In the genomic region with DNA sequence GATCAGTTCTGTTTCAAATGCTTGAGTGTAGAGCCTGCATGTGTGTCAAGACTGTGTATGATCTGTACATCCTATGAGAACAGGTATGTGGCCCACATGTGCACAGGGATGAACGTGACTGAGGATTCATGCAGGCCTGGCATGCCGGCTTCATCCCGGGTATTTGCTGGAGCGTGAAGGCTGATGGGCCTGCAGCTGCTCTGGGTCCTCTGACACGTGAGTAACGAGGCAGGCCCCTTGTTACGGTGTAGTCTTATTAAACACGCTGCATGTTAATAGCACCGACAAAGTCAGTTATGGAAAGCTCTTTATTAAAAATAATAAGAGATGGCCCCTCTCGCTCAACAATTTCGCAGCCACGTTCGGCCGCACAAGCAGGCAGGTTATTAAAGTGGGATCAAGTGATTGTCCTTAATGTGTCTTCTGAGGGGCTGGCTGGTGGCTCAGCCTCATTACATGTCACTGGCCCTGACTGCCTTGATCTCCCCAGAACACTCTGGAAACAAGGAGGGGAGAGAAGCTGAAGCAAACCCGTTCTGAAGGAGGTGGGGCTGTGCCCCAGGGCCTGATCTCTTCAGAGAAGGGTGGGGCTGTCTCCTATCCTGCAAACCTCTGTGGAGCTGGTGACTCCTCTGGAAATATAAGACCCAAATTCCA, we compare ENCODE assay signal across 18 mouse cellular contexts. TPM values are rescaled to one million over a fixed set of nuclear protein-coding genes. Genes with fewer than 3 reads are reported as not detected.
A peak's percentile ranks its signal among the peaks of the same experiment; 100 is the strongest.
DNase-seq lines count a peak whose midpoint lies in the region; ATAC-seq and TF ChIP-seq lines count a peak whose summit lies in the region.
"Had no signal": no experiment of that assay in that cellular context is flagged by ENCODE, and none has a peak within 500 bp of the region (broad histone marks: within the 10 kb centered on the region; RNA-seq: fewer than 3 reads in every experiment).

No protein-coding gene starts in this region.

- no peak for TF ChIP-seq CTCF in hindbrain, postnatal 0 days (IDR thresholded peaks at IDR 0.05; ENCODE audit: low read depth)

- WGBS in neural tube, embryonic 13.5 days: 58% methylated on average over 15 of the region's 15 CpGs
- 48% methylated on average over 15 of the region's 15 CpGs for WGBS in hindbrain, postnatal 0 days
- 41% methylated on average over 15 of the region's 15 CpGs for WGBS in midbrain, embryonic 16.5 days

- no peaks in the 10 kb centered on the region; the same call in 1 of the 2 replicates for H3K9me3 ChIP-seq in neural tube, embryonic 13.5 days
- 0 out of 2 replicates have a peak, but pooled peaks cover 2% of the 10 kb centered on the region for H3K9me3 ChIP-seq in hindbrain, postnatal 0 days (ENCODE audit: low read length)
- H3K9me3 ChIP-seq in midbrain, embryonic 16.5 days (replicated peaks; ENCODE audit: control insufficient read depth, low read length, poor library complexity, severe bottlenecking): no peaks in the 10 kb centered on the region

- H3K4me2 ChIP-seq in neural tube, embryonic 13.5 days: no peak overlapping the region
- no peak overlapping the region for H3K4me2 ChIP-seq in hindbrain, postnatal 0 days (ENCODE audit: low read depth, low read length)
- no peak overlapping the region for H3K4me2 ChIP-seq in midbrain, embryonic 16.5 days (ENCODE audit: low read length)
- H3K4me2 ChIP-seq: liver, embryonic 15.5 days had no signal

- no peaks in the 10 kb centered on the region for H3K36me3 ChIP-seq in neural tube, embryonic 13.5 days
- H3K36me3 ChIP-seq in hindbrain, postnatal 0 days (ENCODE audit: insufficient read depth, low read length): no peaks in the 10 kb centered on the region
- H3K36me3 ChIP-seq in midbrain, embryonic 16.5 days (ENCODE audit: control insufficient read depth, insufficient read depth, low read length): no peaks in the 10 kb centered on the region
- H3K36me3 ChIP-seq: heart, embryonic 10.5 days; liver, embryonic 15.5 days had no signal

- peak; percentile 80 for ATAC-seq in neural tube, embryonic 13.5 days (ENCODE audit: low read depth)
- ATAC-seq in hindbrain, postnatal 0 days: peak; percentile 50
- no peak for ATAC-seq in midbrain, embryonic 16.5 days
- ATAC-seq: forebrain, postnatal 0 days; lung, postnatal 0 days had no signal

- DNase-seq in neural tube, embryonic 10.5 days (ENCODE audit: extremely low spot score, low spot score): no peak
- peak; percentile 48 for DNase-seq in hindbrain, postnatal 0 days (ENCODE audit: low spot score)
- DNase-seq in kidney, postnatal 25 days: no peak
- no peak for DNase-seq in kidney, postnatal 10 days
- no peak for DNase-seq in thymus, postnatal 10 days (ENCODE audit: low spot score in 2 of 2)
- DNase-seq: adrenal gland, adult 8-10 months; forebrain, postnatal 0 days; kidney, adult 11 months; layer of hippocampus, postnatal 36 days; right cerebral cortex, postnatal 4 days; thymus, postnatal 14 days had no signal

- peaks cover 19% of the 10 kb centered on the region for H3K4me1 ChIP-seq in neural tube, embryonic 13.5 days (replicated peaks)
- peaks cover 7% of the 10 kb centered on the region for H3K4me1 ChIP-seq in hindbrain, postnatal 0 days (ENCODE audit: insufficient read depth, low read length)
- H3K4me1 ChIP-seq in midbrain, embryonic 16.5 days (ENCODE audit: control insufficient read depth, insufficient read depth, low read length): peaks cover 17% of the 10 kb centered on the region
- H3K4me1 ChIP-seq: heart, embryonic 10.5 days; liver, embryonic 15.5 days had no signal

- peak overlapping the region; percentile 76 for H3K27ac ChIP-seq in neural tube, embryonic 13.5 days (replicated peaks)
- H3K27ac ChIP-seq in hindbrain, postnatal 0 days: 0 out of 2 replicates have a peak overlapping the region, but pooled peaks have one; percentile 27
- peak overlapping the region; percentile 23; the same call in 1 of the 2 replicates for H3K27ac ChIP-seq in midbrain, embryonic 16.5 days (ENCODE audit: low read length)
- H3K27ac ChIP-seq: heart, embryonic 10.5 days; kidney, postnatal 0 days; layer of hippocampus, adult 2 months; liver, embryonic 15.5 days had no signal

- no peak overlapping the region for H3K4me3 ChIP-seq in neural tube, embryonic 13.5 days
- H3K4me3 ChIP-seq in hindbrain, postnatal 0 days (ENCODE audit: low read length): no peak overlapping the region
- H3K4me3 ChIP-seq in midbrain, embryonic 16.5 days (ENCODE audit: low read depth, low read length): no peak overlapping the region
- H3K4me3 ChIP-seq: heart, embryonic 10.5 days; layer of hippocampus, adult 2 months; liver, embryonic 15.5 days had no signal

- H3K27me3 ChIP-seq in neural tube, embryonic 13.5 days: no peaks in the 10 kb centered on the region
- no peaks in the 10 kb centered on the region for H3K27me3 ChIP-seq in hindbrain, postnatal 0 days (ENCODE audit: insufficient read depth, low read length)
- no peaks in the 10 kb centered on the region for H3K27me3 ChIP-seq in midbrain, embryonic 16.5 days (ENCODE audit: control insufficient read depth, insufficient read depth, low read depth, low read length)
- H3K27me3 ChIP-seq: liver, embryonic 15.5 days had no signal

- 0 out of 2 replicates have a peak overlapping the region, but pooled peaks have one; percentile 26 for H3K9ac ChIP-seq in neural tube, embryonic 13.5 days
- no peak overlapping the region for H3K9ac ChIP-seq in hindbrain, postnatal 0 days (replicated peaks; ENCODE audit: low read length)
- no peak overlapping the region for H3K9ac ChIP-seq in midbrain, embryonic 16.5 days (ENCODE audit: low read depth, low read length)
- H3K9ac ChIP-seq: forebrain, postnatal 0 days; liver, embryonic 15.5 days had no signal

RNA-seq across cellular contexts. Expression of gene Igsf21, which starts 22.7 kb away (rescaled TPM):
- polyA plus RNA-seq in neural tube, embryonic 13.5 days (2015; fragmentation: Nextera tagmentation; extraction: Ambion mirVana): 53.1 and 55.7 TPM in 2 replicates
- 175 and 176 TPM in 2 replicates for total RNA-seq in hindbrain, postnatal 0 days (2014; rRNA removed)
- 125 and 127 TPM in 2 replicates for polyA plus RNA-seq in hindbrain, postnatal 0 days (2015; fragmentation: Nextera tagmentation; extraction: Ambion mirVana)
- 114 and 119 TPM in 2 replicates for polyA plus RNA-seq in midbrain, embryonic 16.5 days (2015; fragmentation: Nextera tagmentation; extraction: Ambion mirVana)

Comparison
In these comparisons a context has a peak if more than half of its experiments do, and no peak if none do; other contexts are left out.
1. H3K27ac ChIP-seq: peak in every context shown above with its lines; median percentile 76 in neural tube, embryonic 13.5 days; 27 in hindbrain, postnatal 0 days; 23 in midbrain, embryonic 16.5 days.